Mouse (Mus musculus) gastrocnemius, adult 18-20 months (tissue): ENCODE results near the gene Tmem132b. TPM values are rescaled to one million over a fixed set of nuclear protein-coding genes. Genes with fewer than 3 reads are reported as not detected.

ENCODE experiments used
- DNase-seq: peaks from one replicate; pipeline ENCODE4 v3.0.0; 2021; ENCODE audit warnings: low spot score
- total RNA-seq, 2 experiments: library from RNA; stranded (reverse); gene quantifications; 2 replicates each; pipeline ENCODE4 v1.2.3; 2021

Gene Tmem132b
- total RNA-seq, 2 experiments from 2014 or later: 1.7 to 5.7 TPM

- no peak for DNase-seq
These were observed 127.6 kb downstream of the Tmem132b start for GRCm38 (mm10) chr5:125658959-125659749.

GRCm38 (mm10) chr5:125675623-125676022 lies 144.0 kb downstream of the Tmem132b start:
- DNase-seq: no peak

GRCm38 (mm10) chr5:125676025-125676623 lies 144.6 kb downstream of the Tmem132b start:
- no peak for DNase-seq

- DNase-seq: no peak
These were observed 149.3 kb downstream of the Tmem132b start for GRCm38 (mm10) chr5:125680889-125681288.

- DNase-seq: no peak
These were observed 151.9 kb downstream of the Tmem132b start for GRCm38 (mm10) chr5:125683491-125683890.

- no peak for DNase-seq
These were observed 154.2 kb downstream of the Tmem132b start for GRCm38 (mm10) chr5:125685681-125686331.

GRCm38 (mm10) chr5:125692538-125692937 lies 161.0 kb downstream of the Tmem132b start:
- no peak for DNase-seq

GRCm38 (mm10) chr5:125699395-125699794 lies 167.8 kb downstream of the Tmem132b start:
- peak; percentile 17 for DNase-seq

GRCm38 (mm10) chr5:125700234-125700633 lies 168.7 kb downstream of the Tmem132b start:
- DNase-seq: no peak

- DNase-seq: no peak
These were observed 173.8 kb downstream of the Tmem132b start for GRCm38 (mm10) chr5:125705379-125705778.

- DNase-seq: peak; percentile 40
These were observed 177.6 kb downstream of the Tmem132b start for GRCm38 (mm10) chr5:125709160-125709559.

GRCm38 (mm10) chr5:125726815-125727214 lies 195.2 kb downstream of the Tmem132b start:
- no peak for DNase-seq

GRCm38 (mm10) chr5:125727436-125727835 lies 195.9 kb downstream of the Tmem132b start:
- no peak for DNase-seq

- DNase-seq: no peak
These were observed 196.4 kb downstream of the Tmem132b start for GRCm38 (mm10) chr5:125727936-125728335.

- no peak for DNase-seq
These were observed 196.9 kb downstream of the Tmem132b start for GRCm38 (mm10) chr5:125728521-125728920.

- no peak for DNase-seq
These were observed 202.2 kb downstream of the Tmem132b start for GRCm38 (mm10) chr5:125733806-125734205.

- DNase-seq: no peak
These were observed 205.5 kb downstream of the Tmem132b start for GRCm38 (mm10) chr5:125737105-125737504.

- DNase-seq: no peak
These were observed 211.9 kb downstream of the Tmem132b start for GRCm38 (mm10) chr5:125743503-125743902.

GRCm38 (mm10) chr5:125745727-125746126 lies 214.2 kb downstream of the Tmem132b start:
- DNase-seq: no peak

- no peak for DNase-seq
These were observed 219.9 kb downstream of the Tmem132b start for GRCm38 (mm10) chr5:125751481-125751880.

- DNase-seq: no peak
These were observed 221.0 kb downstream of the Tmem132b start for GRCm38 (mm10) chr5:125752546-125752945.

GRCm38 (mm10) chr5:125756987-125757530 lies 225.5 kb downstream of the Tmem132b start:
- no peak for DNase-seq
